Mouse (Mus musculus) lung, adult 2 months (tissue): ENCODE measurements around the gene Gm28374.

ENCODE experiments used
- CTCF ChIP-seq: fragments of 200-500 bp; IDR thresholded peaks from 2 replicates; pipeline ENCODE4 v1.5.1; 2011; ENCODE audit warnings: mild to moderate bottlenecking, low read length, control low read depth; ENCODE audit not compliant: insufficient read depth
- POLR2A ChIP-seq: fragments of 200-500 bp; IDR thresholded peaks from 2 replicates; pipeline ENCODE4 v1.6.1; 2011; ENCODE audit warnings: low read depth, mild to moderate bottlenecking, control low read depth, low read length, borderline replicate concordance; ENCODE audit errors: extremely low read depth

GRCm38 (mm10) chr19:6058513-6058912 is 23.5 kb downstream of the Gm28374 start:
- TF ChIP-seq CTCF: no peak
- no peak for TF ChIP-seq POLR2A
